Mouse (Mus musculus): Measurements from ENCODE around the gene Tep1. TPM values are rescaled to one million over a fixed set of nuclear protein-coding genes. Genes with fewer than 3 reads are reported as not detected.
A peak's percentile ranks its signal among the peaks of the same experiment; 100 is the strongest.

Tep1 gene
- polyA plus RNA-seq, 1 experiment from 2014 or later = 3.1 TPM

DNA sequence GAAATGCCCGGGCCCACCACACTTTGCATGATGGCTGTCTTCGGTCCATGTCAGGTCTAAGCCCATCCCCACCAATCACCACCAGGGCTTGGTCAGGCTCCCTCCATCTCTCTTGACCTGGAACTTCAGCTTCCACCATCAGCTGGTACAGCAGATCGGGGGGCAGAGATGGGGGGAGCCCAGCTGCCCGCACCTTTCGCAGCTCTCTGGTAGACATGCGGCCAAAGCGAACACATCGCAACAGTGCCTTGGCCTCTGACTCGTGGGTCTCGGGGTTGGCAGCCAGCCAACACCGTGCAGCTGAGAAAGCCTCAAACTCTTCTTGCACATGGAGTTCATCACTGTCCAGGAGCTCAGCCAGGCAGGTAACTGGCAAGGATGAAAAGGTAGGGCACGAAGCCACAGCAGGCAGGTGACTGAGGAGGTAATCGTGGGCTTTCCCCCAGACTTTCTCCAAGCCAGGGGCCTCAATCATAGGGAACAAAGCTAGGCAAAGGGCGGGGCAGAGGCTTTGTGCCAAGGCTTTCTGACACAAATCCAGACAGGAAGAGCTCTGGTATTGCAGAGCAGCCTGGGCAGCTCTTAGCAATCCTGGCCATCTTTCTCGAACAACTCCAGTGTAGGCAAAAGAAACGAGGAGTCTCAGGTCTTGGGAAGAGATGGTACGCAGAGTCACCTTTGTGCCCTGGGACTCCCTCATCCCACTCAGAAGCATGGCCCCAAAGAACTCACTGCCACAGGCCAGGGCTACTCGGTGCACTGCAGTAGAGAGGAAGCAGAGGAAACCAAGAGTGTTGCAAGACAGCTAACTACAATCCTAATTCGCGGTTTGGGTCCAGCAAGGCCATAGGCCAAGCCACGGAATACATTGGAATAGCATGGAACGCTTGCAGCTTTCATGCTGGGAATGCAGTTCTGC, 22.4 kb upstream of the Tep1 start:
- ATAC-seq (ENCODE audit: low FRiP score) = no peak
- Histone ChIP-seq H3K4me1 (peaks cover 15% of the 10 kb centered on the region), H3K4me3 (replicated peaks) (no peak overlapping the region), H3K27ac (replicated peaks) (no peak overlapping the region), H3K9ac (replicated peaks) (no peak overlapping the region), H3K9me3 (replicated peaks) (no peaks in the 10 kb centered on the region), H3K4me2 (no peak overlapping the region), H3K27me3 (replicated peaks) (0 out of 2 replicates have a peak, but pooled peaks cover 5% of the 10 kb centered on the region), H3K36me3 (no peaks in the 10 kb centered on the region)
- WGBS = 85% methylated on average over 22 of the region's 22 CpGs

- Histone ChIP-seq H3K4me3 (replicated peaks) (no peak overlapping the region), H3K4me1 (peaks cover 12% of the 10 kb centered on the region), H3K4me2 (no peak overlapping the region), H3K27me3 (replicated peaks) (0 out of 2 replicates have a peak, but pooled peaks cover 5% of the 10 kb centered on the region), H3K9me3 (replicated peaks) (no peaks in the 10 kb centered on the region), H3K9ac (replicated peaks) (no peak overlapping the region), H3K27ac (replicated peaks) (no peak overlapping the region), H3K36me3 (no peaks in the 10 kb centered on the region)
- ATAC-seq (ENCODE audit: low FRiP score) = no peak
- WGBS = 87% methylated on average over 7 of the region's 7 CpGs
Observed at GRCm38 (mm10) chr14:50892091-50892490, 21.7 kb upstream of the Tep1 start.

GRCm38 (mm10) chr14:50891621-50892020, 21.3 kb upstream of the Tep1 start:
- no peak overlapping the region for H3K4me3 ChIP-seq (replicated peaks)
- no peak overlapping the region for H3K4me2 ChIP-seq
- H3K27me3 ChIP-seq (replicated peaks) = 0 out of 2 replicates have a peak, but pooled peaks cover 5% of the 10 kb centered on the region
- no peak overlapping the region for H3K9ac ChIP-seq (replicated peaks)
- no peaks in the 10 kb centered on the region for H3K36me3 ChIP-seq
- peaks cover 7% of the 10 kb centered on the region for H3K4me1 ChIP-seq
- H3K9me3 ChIP-seq (replicated peaks) = no peaks in the 10 kb centered on the region
- no peak overlapping the region for H3K27ac ChIP-seq (replicated peaks)
- ATAC-seq (ENCODE audit: low FRiP score) = no peak
- 89% methylated on average over 8 of the region's 8 CpGs for WGBS

DNA sequence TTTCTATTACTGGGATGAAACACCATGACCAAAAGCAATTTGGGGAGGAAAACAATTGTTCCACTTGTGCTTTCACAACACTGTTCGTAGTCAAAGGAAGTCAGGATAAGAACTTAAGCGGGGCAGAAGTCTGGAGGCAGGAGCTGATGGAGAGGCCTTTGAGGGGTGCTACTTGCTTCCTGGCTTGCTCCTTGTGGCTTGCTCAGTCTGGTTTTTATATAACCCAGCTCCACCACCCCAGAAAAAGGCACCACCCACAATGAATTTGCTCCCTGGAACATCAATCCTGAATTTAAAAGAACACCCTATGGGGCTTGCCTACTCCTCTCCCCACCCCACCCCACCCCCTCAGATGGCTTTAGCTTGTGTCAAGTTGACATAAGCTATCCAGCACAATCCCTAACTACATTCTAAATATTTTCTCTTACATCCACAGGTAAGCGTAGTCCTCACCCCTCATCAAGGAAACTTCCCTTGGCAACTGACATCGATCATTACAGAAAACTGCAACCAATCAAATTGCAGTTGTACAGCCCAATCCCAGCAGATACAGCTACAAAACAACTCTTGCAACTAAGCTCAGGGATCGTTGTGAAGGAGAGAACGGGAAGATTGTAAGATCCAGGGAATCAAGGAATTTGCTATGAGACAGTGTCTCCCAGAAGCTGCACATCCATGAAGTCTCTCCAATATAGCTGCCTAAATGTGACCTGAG, 6.0 kb upstream of the Tep1 start:
- 90% methylated on average over 6 of the region's 6 CpGs for WGBS
- H3K9ac ChIP-seq (replicated peaks) = no peak overlapping the region
- no peak for ATAC-seq (ENCODE audit: low FRiP score)
- no peak overlapping the region for H3K4me3 ChIP-seq (replicated peaks)
- H3K4me1 ChIP-seq = no peaks in the 10 kb centered on the region
- no peaks in the 10 kb centered on the region for H3K36me3 ChIP-seq
- no peak overlapping the region for H3K4me2 ChIP-seq
- no peaks in the 10 kb centered on the region for H3K27me3 ChIP-seq (replicated peaks)
- H3K9me3 ChIP-seq (replicated peaks) = no peaks in the 10 kb centered on the region
- H3K27ac ChIP-seq (replicated peaks) = no peak overlapping the region

- no peak overlapping the region for H3K27ac ChIP-seq (replicated peaks)
- no peaks in the 10 kb centered on the region for H3K9me3 ChIP-seq (replicated peaks)
- H3K9ac ChIP-seq (replicated peaks) = no peak overlapping the region
- H3K4me3 ChIP-seq (replicated peaks) = no peak overlapping the region
- H3K27me3 ChIP-seq (replicated peaks) = no peaks in the 10 kb centered on the region
- 85% methylated on average over 6 of the region's 6 CpGs for WGBS
- peaks cover 5% of the 10 kb centered on the region; the same call in 1 of the 2 replicates for H3K4me1 ChIP-seq
- no peak for ATAC-seq (ENCODE audit: low FRiP score)
- H3K4me2 ChIP-seq = no peak overlapping the region
- H3K36me3 ChIP-seq = no peaks in the 10 kb centered on the region
Observed at GRCm38 (mm10) chr14:50875591-50876230, 5.4 kb upstream of the Tep1 start.

- 88% methylated on average over 3 of the region's 3 CpGs for WGBS
- H3K4me2 ChIP-seq = no peak overlapping the region
- no peak overlapping the region for H3K9ac ChIP-seq (replicated peaks)
- no peaks in the 10 kb centered on the region for H3K9me3 ChIP-seq (replicated peaks)
- H3K27ac ChIP-seq (replicated peaks) = no peak overlapping the region
- no peaks in the 10 kb centered on the region for H3K27me3 ChIP-seq (replicated peaks)
- no peaks in the 10 kb centered on the region for H3K36me3 ChIP-seq
- H3K4me3 ChIP-seq (replicated peaks) = no peak overlapping the region
- no peak for ATAC-seq (ENCODE audit: low FRiP score)
- peaks cover 7% of the 10 kb centered on the region for H3K4me1 ChIP-seq
Observed at GRCm38 (mm10) chr14:50875175-50875574, 4.8 kb upstream of the Tep1 start.

- H3K4me1 ChIP-seq = peaks cover 10% of the 10 kb centered on the region
- peak overlapping the region; percentile 75 for H3K4me2 ChIP-seq
- no peaks in the 10 kb centered on the region for H3K36me3 ChIP-seq
- H3K4me3 ChIP-seq (replicated peaks) = no peak overlapping the region
- H3K27me3 ChIP-seq (replicated peaks) = no peaks in the 10 kb centered on the region
- no peaks in the 10 kb centered on the region for H3K9me3 ChIP-seq (replicated peaks)
- H3K9ac ChIP-seq (replicated peaks) = no peak overlapping the region
- no peak for ATAC-seq (ENCODE audit: low FRiP score)
- 96% methylated on average over 2 of the region's 2 CpGs for WGBS
- no peak overlapping the region for H3K27ac ChIP-seq (replicated peaks)
Observed at GRCm38 (mm10) chr14:50871284-50871683, 924 bp upstream of the Tep1 start.

- Histone ChIP-seq H3K9me3 (replicated peaks) (no peaks in the 10 kb centered on the region), H3K27ac (replicated peaks) (no peak overlapping the region)
Observed at GRCm38 (mm10) chr14:50870805-50871143, 414 bp upstream of the Tep1 start.

DNA sequence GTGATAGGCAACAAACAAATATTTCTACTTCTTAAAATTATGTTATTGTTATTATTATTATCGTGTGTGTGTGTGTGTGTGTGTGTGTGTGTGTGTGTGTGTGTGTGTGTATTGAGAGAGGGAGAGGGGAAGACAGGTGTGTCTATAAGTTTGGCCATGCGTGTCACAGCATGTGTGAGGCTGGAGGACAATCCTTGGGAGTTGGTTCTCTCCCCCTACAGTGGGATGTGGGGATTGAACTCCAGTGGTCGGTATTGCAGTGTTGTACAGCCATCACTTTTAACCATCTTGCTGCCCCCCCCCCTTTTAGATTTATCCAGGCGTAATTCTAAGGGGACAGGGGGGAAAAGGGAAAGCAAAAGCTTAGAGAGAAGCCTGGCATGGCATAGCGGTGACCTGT, 1.7 kb downstream of the Tep1 start:
- H3K4me3 ChIP-seq (replicated peaks) = no peak overlapping the region
- WGBS = 94% methylated on average over 5 of the region's 5 CpGs
- H3K27ac ChIP-seq (replicated peaks) = no peak overlapping the region
- H3K36me3 ChIP-seq = no peaks in the 10 kb centered on the region
- no peaks in the 10 kb centered on the region for H3K27me3 ChIP-seq (replicated peaks)
- peaks cover 10% of the 10 kb centered on the region for H3K4me1 ChIP-seq
- H3K9ac ChIP-seq (replicated peaks) = no peak overlapping the region
- H3K4me2 ChIP-seq = no peak overlapping the region
- no peak for ATAC-seq (ENCODE audit: low FRiP score)
- no peaks in the 10 kb centered on the region for H3K9me3 ChIP-seq (replicated peaks)

More at GRCm38 (mm10) chr14:50870805-50871143, 414 bp upstream of the Tep1 start:
- peak overlapping the region; percentile 50 for H3K9ac ChIP-seq (replicated peaks)
- peaks cover 10% of the 10 kb centered on the region for H3K4me1 ChIP-seq
- 22% methylated on average over 5 of the region's 5 CpGs for WGBS
- peak overlapping the region; percentile 75 for H3K4me2 ChIP-seq
- peak overlapping the region; percentile 56 for H3K4me3 ChIP-seq (replicated peaks)
- H3K36me3 ChIP-seq = no peaks in the 10 kb centered on the region
- ATAC-seq (ENCODE audit: low FRiP score) = peak; percentile 18; the same call in 1 of the 2 replicates
- H3K27me3 ChIP-seq (replicated peaks) = no peaks in the 10 kb centered on the region

- 83% methylated on average over 4 of the region's 4 CpGs for WGBS
Observed at GRCm38 (mm10) chr14:50868211-50868610, 2.1 kb downstream of the Tep1 start.

GRCm38 (mm10) chr14:50866966-50867365, 3.4 kb downstream of the Tep1 start:
- H3K4me3 ChIP-seq (replicated peaks) = no peak overlapping the region
- no peak for ATAC-seq (ENCODE audit: low FRiP score)
- WGBS = 95% methylated on average over 3 of the region's 3 CpGs
- H3K27ac ChIP-seq (replicated peaks) = no peak overlapping the region
- no peak overlapping the region for H3K4me2 ChIP-seq
- no peaks in the 10 kb centered on the region for H3K27me3 ChIP-seq (replicated peaks)
- no peak overlapping the region for H3K9ac ChIP-seq (replicated peaks)
- no peaks in the 10 kb centered on the region for H3K36me3 ChIP-seq
- H3K4me1 ChIP-seq = peaks cover 10% of the 10 kb centered on the region
- no peaks in the 10 kb centered on the region for H3K9me3 ChIP-seq (replicated peaks)

More at GRCm38 (mm10) chr14:50868211-50868610, 2.1 kb downstream of the Tep1 start:
- Histone ChIP-seq H3K4me2 (no peak overlapping the region), H3K27me3 (replicated peaks) (no peaks in the 10 kb centered on the region), H3K9ac (replicated peaks) (no peak overlapping the region), H3K4me3 (replicated peaks) (no peak overlapping the region), H3K4me1 (peaks cover 10% of the 10 kb centered on the region), H3K27ac (replicated peaks) (no peak overlapping the region), H3K9me3 (replicated peaks) (no peaks in the 10 kb centered on the region), H3K36me3 (no peaks in the 10 kb centered on the region)
- ATAC-seq (ENCODE audit: low FRiP score) = no peak

Measured in neural tube, embryonic 15.5 days (tissue).